Mouse (Mus musculus) CD4-positive, CD25-positive, alpha-beta regulatory T cell, adult 4 months (primary cell): ENCODE results near the gene Clcn7. TPM values are rescaled to one million over a fixed set of nuclear protein-coding genes. Genes with fewer than 3 reads are reported as not detected.

ENCODE experiments used
- polyA plus RNA-seq, 2 experiments: library from polyadenylated mRNA; unstranded; fragments of 100-300 nt; shearing (Covaris generic); gene quantifications; one replicate each; pipeline ENCODE4 v1.2.1; 2017

Gene Clcn7
- polyA plus RNA-seq, 2 experiments from 2014 or later = 18.2 to 33.2 TPM

Other genes with a start within 250 kb of the Clcn7 start
- gene Nubp2, start 247.0 kb upstream of the Clcn7 start, polyA plus RNA-seq = 100 to 1,000 TPM in 1 of 2 experiments, 10 to 100 TPM in 1; 76.6 to 104 TPM
- gene Spsb3, start 246.7 kb upstream of the Clcn7 start, polyA plus RNA-seq = 10 to 100 TPM; 53.0 to 59.5 TPM
- gene Eme2, start 238.3 kb upstream of the Clcn7 start, polyA plus RNA-seq = 10 to 100 TPM; 19.9 to 41.4 TPM
- gene Mrps34, start 238.3 kb upstream of the Clcn7 start, polyA plus RNA-seq = 10 to 100 TPM; 74.5 to 78.5 TPM
- gene Nme3, start 236.9 kb upstream of the Clcn7 start, polyA plus RNA-seq = 10 to 100 TPM; 40.7 to 52.5 TPM
- 10 to 100 TPM; 31.7 to 41.9 TPM for gene Mapk8ip3, start 196.4 kb upstream of the Clcn7 start, polyA plus RNA-seq
- gene Jpt2, start 172.7 kb upstream of the Clcn7 start, polyA plus RNA-seq = 10 to 100 TPM; 28.2 to 39.5 TPM
- 1 to 10 TPM; 6.1 to 7.4 TPM for gene Cramp1l, start 117.6 kb upstream of the Clcn7 start, polyA plus RNA-seq
- 10 to 100 TPM; 12.3 to 25.1 TPM for gene Ift140, start 117.3 kb upstream of the Clcn7 start, polyA plus RNA-seq
- gene Tmem204, start 49.8 kb upstream of the Clcn7 start, polyA plus RNA-seq = under 1 TPM; 0.56 to 0.79 TPM
- gene Telo2, start 17.4 kb upstream of the Clcn7 start, polyA plus RNA-seq = 10 to 100 TPM; 24.4 to 36.8 TPM
- not detected for gene Ptx4, start 12.6 kb upstream of the Clcn7 start, polyA plus RNA-seq
- not detected for gene Ccdc154, start 29.1 kb downstream of the Clcn7 start, polyA plus RNA-seq
- not detected for gene Gm38655, start 42.1 kb downstream of the Clcn7 start, polyA plus RNA-seq
- gene BC003965, start 51.2 kb downstream of the Clcn7 start, polyA plus RNA-seq = 10 to 100 TPM; 15.6 to 20.7 TPM
- 10 to 100 TPM; 18.4 to 30.0 TPM for gene Unkl, start 55.0 kb downstream of the Clcn7 start, polyA plus RNA-seq
- gene Gnptg, start 106.7 kb downstream of the Clcn7 start, polyA plus RNA-seq = 10 to 100 TPM; 76.7 to 77.2 TPM
- gene Tsr3, start 106.8 kb downstream of the Clcn7 start, polyA plus RNA-seq = 10 to 100 TPM; 35.1 to 36.0 TPM
- 10 to 100 TPM; 14.4 to 31.1 TPM for gene Baiap3, start 123.0 kb downstream of the Clcn7 start, polyA plus RNA-seq
- 100 to 1,000 TPM; 417 to 488 TPM for gene Ube2i, start 141.2 kb downstream of the Clcn7 start, polyA plus RNA-seq
- not detected for gene Prss34, start 165.0 kb downstream of the Clcn7 start, polyA plus RNA-seq
- not detected for gene Prss28, start 175.3 kb downstream of the Clcn7 start, polyA plus RNA-seq
- not detected for gene Prss29, start 185.3 kb downstream of the Clcn7 start, polyA plus RNA-seq
- gene Tpsab1, start 212.2 kb downstream of the Clcn7 start, polyA plus RNA-seq = not detected
- not detected for gene Tpsb2, start 232.9 kb downstream of the Clcn7 start, polyA plus RNA-seq
- not detected for gene Tpsg1, start 235.9 kb downstream of the Clcn7 start, polyA plus RNA-seq